Mouse (Mus musculus) layer of hippocampus, postnatal 14 days (tissue): ENCODE measurements at regions not wholly inside any gene's neighbourhood (a gene's known extent, or its start where the extent isn't known, plus 50 kb on each side); places are given as distances from the start of the nearest gene placed in this dataset.

ENCODE experiments used
- DNase-seq, 2 experiments: peaks; one replicate each; pipeline ENCODE4 v3.0.0; 2021 to 2022; ENCODE audit warnings: low spot score in 2 of 2, mixed read lengths in 1 of 2

- no peak for DNase-seq
Measured at GRCm38 (mm10) chr5:35165459-35165858, 59.9 kb upstream of the Lrpap1 start.

GRCm38 (mm10) chr5:35162607-35163006, 57.0 kb upstream of the Lrpap1 start:
- no peak for DNase-seq

- DNase-seq, result no peak
Measured at GRCm38 (mm10) chr5:35162120-35162519, 56.6 kb upstream of the Lrpap1 start.

GRCm38 (mm10) chr5:35160929-35161815, 55.6 kb upstream of the Lrpap1 start:
- DNase-seq, result no peak

GRCm38 (mm10) chr5:35159854-35160253, 54.3 kb upstream of the Lrpap1 start:
- DNase-seq, result no peak

GRCm38 (mm10) chr5:35159178-35159661, 53.7 kb upstream of the Lrpap1 start:
- DNase-seq, result no peak

DNA sequence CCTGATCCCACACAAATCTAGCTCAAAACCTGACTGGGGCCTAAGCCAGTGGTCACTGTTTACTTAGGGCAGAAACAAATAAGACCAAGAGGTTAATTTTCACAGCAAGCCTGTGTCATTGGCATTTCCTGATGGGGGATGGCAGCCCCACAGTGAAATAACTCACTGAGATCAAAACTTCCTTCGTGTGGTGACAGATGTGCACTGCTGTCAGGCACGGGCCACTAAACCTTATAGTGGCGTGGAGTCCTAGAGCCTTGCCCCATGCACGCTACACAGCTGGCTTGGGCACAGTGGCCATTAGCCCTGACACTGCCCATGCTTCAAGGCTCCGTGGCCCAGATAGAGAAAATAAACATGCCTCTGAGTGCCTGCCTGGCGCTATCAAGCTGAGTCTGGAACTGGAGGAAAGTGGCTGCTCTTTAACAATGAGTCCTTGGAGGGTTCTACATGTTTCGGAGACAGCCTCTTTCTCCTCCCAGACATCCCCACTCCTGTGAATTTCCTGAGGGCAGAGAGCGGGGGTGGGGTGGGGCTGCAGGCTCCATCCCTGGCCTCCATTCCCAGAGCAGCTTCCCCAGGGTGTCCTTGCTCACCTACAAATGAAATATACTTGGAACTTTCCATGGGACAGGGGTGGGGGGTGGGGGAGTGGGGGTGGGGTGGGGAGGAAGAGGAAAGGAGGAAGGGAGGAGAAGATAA, 52.9 kb upstream of the Lrpap1 start:
- no peak for DNase-seq

DNA sequence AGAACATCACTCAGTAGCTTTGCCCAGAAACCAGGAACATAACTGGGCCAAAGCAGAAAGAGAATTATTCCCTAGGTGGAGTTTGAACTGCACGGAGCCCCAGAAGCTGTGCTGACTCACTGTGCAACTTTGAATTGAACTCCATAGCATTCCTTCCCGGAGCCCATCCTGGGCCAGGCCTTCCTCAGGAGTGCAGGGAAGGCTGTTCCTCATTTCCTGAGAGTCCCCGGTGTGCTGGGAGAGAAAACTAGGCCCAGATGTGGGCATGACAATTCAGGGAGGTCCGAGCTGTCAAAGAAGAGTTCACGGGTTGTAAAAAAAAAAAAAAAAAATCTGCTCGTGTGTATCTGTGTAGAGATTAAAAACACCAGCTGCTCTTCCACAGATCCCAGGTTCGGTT, 50.8 kb upstream of the Lrpap1 start:
- no peak for DNase-seq

GRCm38 (mm10) chr5:35155717-35156116, 50.2 kb upstream of the Lrpap1 start:
- no peak for DNase-seq
